Mouse (Mus musculus): Measurements from ENCODE around the gene Srpk2.

- TF ChIP-seq POLR2A (IDR thresholded peaks at IDR 0.05; ENCODE audit: borderline replicate concordance, low read depth, low read length) = no peak
- TF ChIP-seq CTCF (IDR thresholded peaks at IDR 0.05; ENCODE audit: low read depth, low read length) = no peak
Measured at GRCm38 (mm10) chr5:23466546-23466945, 217.9 kb downstream of the Srpk2 start.

Measured in bone marrow macrophage, adult 2 months (primary cell).